Mouse (Mus musculus) limb, embryonic 14.5 days (tissue): ENCODE results near the gene Il34. TPM values are rescaled to one million over a fixed set of nuclear protein-coding genes. Genes with fewer than 3 reads are reported as not detected.

Experiments used
- ATAC-seq: fragments of 200-750 bp; cut with Nextera tagmentation; 2 replicates; pipeline ENCODE4 v1.8.0; 2017; ENCODE audit warnings: low read depth, moderate number of reproducible peaks, moderate TSS enrichment; ENCODE audit not compliant: low FRiP score
- DNase-seq: peaks from one replicate; pipeline ENCODE4 v3.0.0-alpha.2; 2015; ENCODE audit warnings: low spot score
- H3K27ac ChIP-seq: fragments of 300-500 bp; sonication (generic); replicated peaks from 2 replicates; pipeline ENCODE4 v1.5.1; 2014; ENCODE audit warnings: low read depth, mild to moderate bottlenecking, low read length, moderate library complexity, mixed read lengths
- H3K27me3 ChIP-seq: fragments of 300-500 bp; sonication (generic); 2 replicates; pipeline ENCODE4 v1.6.1; 2014; ENCODE audit warnings: low read length, mixed read lengths; ENCODE audit not compliant: control insufficient read depth, insufficient read depth
- H3K36me3 ChIP-seq: fragments of 300-500 bp; sonication (generic); 2 replicates; pipeline ENCODE4 v1.6.1; 2014; ENCODE audit warnings: mild to moderate bottlenecking, low read length, moderate library complexity, mixed read lengths; ENCODE audit not compliant: control insufficient read depth, insufficient read depth
- H3K4me1 ChIP-seq: fragments of 300-500 bp; sonication (generic); 2 replicates; pipeline ENCODE4 v1.6.1; 2014; ENCODE audit warnings: antibody characterized with exemption, low read length, mixed read lengths; ENCODE audit not compliant: control insufficient read depth, insufficient read depth
- H3K4me2 ChIP-seq: fragments of 300-500 bp; sonication (generic); replicated peaks from 2 replicates; pipeline ENCODE4 v1.6.1; 2014; ENCODE audit warnings: low read depth, mild to moderate bottlenecking, low read length, moderate library complexity; ENCODE audit not compliant: severe bottlenecking
- H3K4me3 ChIP-seq: fragments of 300-500 bp; sonication (generic); replicated peaks from 2 replicates; pipeline ENCODE4 v1.5.1; 2014; ENCODE audit warnings: low read length
- H3K9ac ChIP-seq: fragments of 300-500 bp; sonication (generic); 2 replicates; pipeline ENCODE4 v1.6.1; 2014; ENCODE audit warnings: mild to moderate bottlenecking, low read depth, low read length, moderate library complexity; ENCODE audit not compliant: severe bottlenecking
- H3K9me3 ChIP-seq: fragments of 300-500 bp; sonication (generic); 2 replicates; pipeline ENCODE4 v1.6.1; 2016; ENCODE audit warnings: low read length; ENCODE audit not compliant: control insufficient read depth
- POLR2A ChIP-seq: fragments of 200-500 bp; IDR thresholded peaks from 2 replicates; pipeline ENCODE4 v1.8.0; 2012; ENCODE audit warnings: inconsistent platforms, mild to moderate bottlenecking, moderate library complexity, borderline replicate concordance; ENCODE audit not compliant: insufficient read depth, insufficient read length; ENCODE audit errors: extremely low read depth
- WGBS: fragments of 180-500 bp; shearing (Covaris S2); extraction: QIAGEN DNeasy Blood & Tissue Kit; methylation state at CpG from one replicate; pipeline ENCODE4 v1.1.7; 2014; 5-methylcytosine and 5-hydroxymethylcytosine counted together
- polyA plus RNA-seq, 2 experiments: library from polyadenylated mRNA; depleted of rRNA in 1 of 2; stranded (reverse) in 1 of 2; unstranded in 1 of 2; fragments of >200 nt; fragmentation: Nextera tagmentation in 1 of 2; extraction: Ambion mirVana in 1 of 2; gene quantifications; 2 replicates each; pipeline versions ENCODE4 v1.2.1 to v1.2.3; 2012 to 2014

Il34 gene
- polyA plus RNA-seq, 2 experiments = 0.95 to 1.6 TPM

- no peak overlapping the region for H3K4me3 ChIP-seq
- H3K27ac ChIP-seq = peak overlapping the region; percentile 77; the same call in 1 of the 2 replicates
- WGBS = 35% methylated on average over 7 of the region's 7 CpGs
- no peak overlapping the region for H3K4me2 ChIP-seq
- ATAC-seq = peak; percentile 6; the same call in 1 of the 2 replicates
- TF ChIP-seq POLR2A = no peak
- DNase-seq = no peak
- H3K36me3 ChIP-seq = peaks cover 11% of the 10 kb centered on the region
- no peak overlapping the region for H3K9ac ChIP-seq
- no peaks in the 10 kb centered on the region for H3K9me3 ChIP-seq
- no peaks in the 10 kb centered on the region for H3K27me3 ChIP-seq
- peaks cover 63% of the 10 kb centered on the region for H3K4me1 ChIP-seq
Measured at GRCm38 (mm10) chr8:110717131-110717530, 88.6 kb downstream of the Il34 start.

GRCm38 (mm10) chr8:110716075-110716474 lies 89.6 kb downstream of the Il34 start:
- H3K9ac ChIP-seq = no peak overlapping the region
- ATAC-seq = peak; percentile 28; the same call in 1 of the 2 replicates
- H3K27ac ChIP-seq = peak overlapping the region; percentile 77
- peak; percentile 84 for DNase-seq
- no peak overlapping the region for H3K4me3 ChIP-seq
- peaks cover 18% of the 10 kb centered on the region for H3K36me3 ChIP-seq
- H3K9me3 ChIP-seq = no peaks in the 10 kb centered on the region
- WGBS = 57% methylated on average over 4 of the region's 4 CpGs
- H3K4me2 ChIP-seq = no peak overlapping the region
- no peaks in the 10 kb centered on the region for H3K27me3 ChIP-seq
- peaks cover 63% of the 10 kb centered on the region for H3K4me1 ChIP-seq
- no peak for TF ChIP-seq POLR2A

- peak; percentile 30 for ATAC-seq
- Histone ChIP-seq H3K4me3 (no peak overlapping the region), H3K27ac (peak overlapping the region; percentile 77), H3K9me3 (no peaks in the 10 kb centered on the region), H3K9ac (peak overlapping the region; percentile 28; the same call in 1 of the 2 replicates), H3K4me2 (no peak overlapping the region), H3K4me1 (peaks cover 55% of the 10 kb centered on the region), H3K36me3 (peaks cover 26% of the 10 kb centered on the region), H3K27me3 (no peaks in the 10 kb centered on the region)
- 63% methylated on average over 13 of the region's 15 CpGs for WGBS
- TF ChIP-seq POLR2A = no peak
- no peak for DNase-seq
Measured at GRCm38 (mm10) chr8:110714827-110715519, 90.8 kb downstream of the Il34 start.

- WGBS = 84% methylated on average over 7 of the region's 7 CpGs
- Histone ChIP-seq H3K36me3 (peaks cover 26% of the 10 kb centered on the region), H3K27me3 (no peaks in the 10 kb centered on the region), H3K9me3 (no peaks in the 10 kb centered on the region), H3K4me3 (no peak overlapping the region), H3K4me2 (no peak overlapping the region), H3K9ac (no peak overlapping the region), H3K27ac (no peak overlapping the region), H3K4me1 (peaks cover 37% of the 10 kb centered on the region)
- ATAC-seq = no peak
- no peak for TF ChIP-seq POLR2A
- DNase-seq = no peak
Measured at GRCm38 (mm10) chr8:110713073-110713472, 92.7 kb downstream of the Il34 start.

GRCm38 (mm10) chr8:110711271-110711934 lies 94.3 kb downstream of the Il34 start:
- Histone ChIP-seq H3K9ac (0 out of 2 replicates have a peak overlapping the region, but pooled peaks have one; percentile 16), H3K4me3 (no peak overlapping the region), H3K9me3 (no peaks in the 10 kb centered on the region), H3K4me2 (no peak overlapping the region), H3K36me3 (peaks cover 26% of the 10 kb centered on the region), H3K27ac (peak overlapping the region; percentile 58; the same call in 1 of the 2 replicates), H3K27me3 (no peaks in the 10 kb centered on the region), H3K4me1 (peaks cover 20% of the 10 kb centered on the region)
- ATAC-seq (no peak), DNase-seq (no peak)
- TF ChIP-seq POLR2A = no peak
- WGBS = 64% methylated on average over 13 of the region's 13 CpGs
